Mouse (Mus musculus): ENCODE data around the gene Calm4.

Gene Calm4

GRCm38 (mm10) chr13:3861251-3861650, 23.7 kb downstream of the Calm4 start:
- DNase-seq (ENCODE audit: low spot score), result peak; percentile 2

GRCm38 (mm10) chr13:3862325-3862724, 24.8 kb downstream of the Calm4 start:
- no peak for DNase-seq (ENCODE audit: low spot score)

GRCm38 (mm10) chr13:3862922-3863580, 25.5 kb downstream of the Calm4 start:
- DNase-seq (ENCODE audit: low spot score), result no peak

- DNase-seq (ENCODE audit: low spot score), result no peak
Measured at GRCm38 (mm10) chr13:3865648-3866354, 28.2 kb downstream of the Calm4 start.

GRCm38 (mm10) chr13:3866355-3867052, 28.9 kb downstream of the Calm4 start:
- DNase-seq (ENCODE audit: low spot score), result no peak

GRCm38 (mm10) chr13:3867158-3867557, 29.6 kb downstream of the Calm4 start:
- DNase-seq (ENCODE audit: low spot score), result no peak

GRCm38 (mm10) chr13:3869901-3870300, 32.3 kb downstream of the Calm4 start:
- DNase-seq (ENCODE audit: low spot score), result no peak

- DNase-seq (ENCODE audit: low spot score), result no peak
Measured at GRCm38 (mm10) chr13:3872832-3873231, 35.3 kb downstream of the Calm4 start.

- DNase-seq (ENCODE audit: low spot score), result no peak
Measured at GRCm38 (mm10) chr13:3876448-3876847, 38.9 kb downstream of the Calm4 start.

- DNase-seq (ENCODE audit: low spot score), result no peak
Measured at GRCm38 (mm10) chr13:3877185-3877584, 39.6 kb downstream of the Calm4 start.

GRCm38 (mm10) chr13:3877679-3878220, 40.2 kb downstream of the Calm4 start:
- no peak for DNase-seq (ENCODE audit: low spot score)

GRCm38 (mm10) chr13:3886663-3887062, 49.1 kb downstream of the Calm4 start:
- DNase-seq (ENCODE audit: low spot score), result no peak

Data from urinary bladder, postnatal 25 days (tissue).